Mouse (Mus musculus) heart, postnatal 0 days (tissue): ENCODE data around the gene Tent5b.

Experiments
- CTCF ChIP-seq: IDR thresholded peaks from 2 replicates; pipeline ENCODE4 v1.5.1; 2016; ENCODE audit warnings: antibody characterized with exemption, control low read depth, low read depth
- EP300 ChIP-seq: IDR thresholded peaks from 2 replicates; pipeline ENCODE4 v1.6.1; 2016; ENCODE audit warnings: antibody characterized with exemption, low read depth

- no peak for TF ChIP-seq EP300
- no peak for TF ChIP-seq CTCF
Measured at GRCm38 (mm10) chr4:133493895-133494294, 14.0 kb downstream of the Tent5b start.
